Mouse (Mus musculus) G1E (cell line): ENCODE measurements at regions not wholly inside any gene's neighbourhood (a gene's known extent, or its start where the extent isn't known, plus 50 kb on each side); places are given as distances from the start of the nearest gene placed in this dataset.

Experiments
- CTCF ChIP-seq: IDR thresholded peaks from 2 replicates; pipeline ENCODE4 v1.5.1; 2012; ENCODE audit warnings: low read depth, low read length, inconsistent platforms, mixed read lengths
- GATA1 ChIP-seq: IDR thresholded peaks from 2 replicates; pipeline ENCODE4 v1.6.1; 2012; ENCODE audit warnings: borderline replicate concordance, low read length, inconsistent platforms, mixed read lengths
- TAL1 ChIP-seq: conservative IDR thresholded peaks from 2 replicates; pipeline ENCODE4 v1.6.1; 2012; ENCODE audit warnings: low read depth, low read length, inconsistent platforms, mixed read lengths

DNA sequence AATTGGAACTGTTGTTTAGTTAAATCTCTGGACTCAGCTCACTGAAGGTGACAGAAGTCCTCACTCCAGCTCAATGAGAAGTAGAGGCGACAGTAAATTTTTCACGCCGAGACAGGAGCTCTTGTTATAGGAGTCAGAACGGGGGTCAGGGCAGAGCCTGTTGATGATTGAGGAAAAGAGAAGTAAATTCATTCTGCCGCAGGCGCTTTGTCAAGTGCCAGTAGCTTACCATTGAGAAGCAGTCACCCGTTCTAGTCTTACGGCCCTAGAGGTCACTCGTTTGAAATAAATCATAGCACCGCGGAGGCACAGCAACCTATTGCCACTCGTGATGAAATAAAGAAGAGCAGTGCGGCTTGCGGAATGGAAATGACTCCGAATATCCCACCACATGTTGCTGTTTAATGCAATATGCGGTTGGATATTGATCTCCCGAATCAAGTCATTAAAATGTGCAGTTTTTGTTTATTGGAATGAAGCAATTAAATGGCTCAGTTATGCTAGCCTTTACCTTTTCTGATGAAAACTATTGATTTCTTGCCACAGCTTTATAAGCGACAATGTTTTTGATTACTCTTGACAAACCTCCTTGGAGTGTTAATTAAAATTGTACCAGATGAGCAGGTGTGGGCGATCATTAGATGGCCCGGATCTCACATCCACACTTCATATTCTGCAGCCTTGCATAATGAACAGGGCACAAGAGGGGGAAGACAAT is 152.7 kb downstream of the Zfp281 start:
- TF ChIP-seq CTCF (no peak), GATA1 (no peak), TAL1 (no peak)
